Mouse (Mus musculus): Measurements from ENCODE around the gene H2-Q2. TPM values are rescaled to one million over a fixed set of nuclear protein-coding genes. Genes with fewer than 3 reads are reported as not detected.
A peak's percentile ranks its signal among the peaks of the same experiment; 100 is the strongest.
"Not testable (repeated sequence)": the region's sequence is repeated elsewhere in the genome, so short reads cannot be mapped to it uniquely, and the experiment has no call there.

H2-Q2 gene
- polyA plus RNA-seq, 1 experiment from 2014 or later, result 1.3 TPM

DNA sequence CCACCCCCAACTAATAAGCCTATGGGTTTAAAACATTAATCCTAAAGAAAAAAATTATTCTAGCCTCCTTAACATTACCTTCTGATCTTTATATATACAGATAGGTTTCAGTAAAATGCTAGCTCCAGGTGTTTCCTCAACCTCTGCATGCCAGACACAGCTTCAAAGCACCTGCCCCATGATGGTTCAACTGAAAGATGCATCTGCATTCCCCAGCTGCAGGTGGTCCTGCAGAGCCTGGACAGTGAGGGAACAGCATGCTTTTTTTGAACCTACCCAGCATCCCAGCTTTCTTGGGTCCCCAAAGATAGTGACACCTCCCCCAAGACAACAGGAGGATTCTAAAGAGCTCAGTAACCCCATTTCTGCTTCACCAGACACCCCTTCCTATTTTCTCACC, 23.4 kb upstream of the H2-Q2 start:
- ATAC-seq (ENCODE audit: insufficient read depth, low FRiP score, low TSS enrichment) (no peak), DNase-seq (ENCODE audit: low spot score) (no peak)
- Histone ChIP-seq H3K4me3 (ENCODE audit: low read depth, low read length) (no peak overlapping the region), H3K27me3 (ENCODE audit: control insufficient read depth, insufficient read depth, low read length) (peaks cover 20% of the 10 kb centered on the region), H3K9me3 (ENCODE audit: control insufficient read depth, low read length) (no peaks in the 10 kb centered on the region), H3K4me1 (ENCODE audit: control insufficient read depth, insufficient read depth, low read length) (0 out of 2 replicates have a peak, but pooled peaks cover 3% of the 10 kb centered on the region), H3K4me2 (ENCODE audit: low read depth) (no peak overlapping the region), H3K36me3 (ENCODE audit: control insufficient read depth, insufficient read depth, low read length) (no peaks in the 10 kb centered on the region), H3K9ac (ENCODE audit: low read length) (no peak overlapping the region), H3K27ac (ENCODE audit: low read depth, low read length) (no peak overlapping the region)

- ATAC-seq (ENCODE audit: insufficient read depth, low FRiP score, low TSS enrichment) (no peak), DNase-seq (ENCODE audit: low spot score) (no peak)
- H3K27me3 ChIP-seq (ENCODE audit: control insufficient read depth, insufficient read depth, low read length), result peaks cover 20% of the 10 kb centered on the region
Observed at GRCm38 (mm10) chr17:35320327-35321081, 21.5 kb upstream of the H2-Q2 start, which contains the start of gene H2-Q1. TSS of gene H2-Q1 (plus strand) at chr17:35320405.

DNA sequence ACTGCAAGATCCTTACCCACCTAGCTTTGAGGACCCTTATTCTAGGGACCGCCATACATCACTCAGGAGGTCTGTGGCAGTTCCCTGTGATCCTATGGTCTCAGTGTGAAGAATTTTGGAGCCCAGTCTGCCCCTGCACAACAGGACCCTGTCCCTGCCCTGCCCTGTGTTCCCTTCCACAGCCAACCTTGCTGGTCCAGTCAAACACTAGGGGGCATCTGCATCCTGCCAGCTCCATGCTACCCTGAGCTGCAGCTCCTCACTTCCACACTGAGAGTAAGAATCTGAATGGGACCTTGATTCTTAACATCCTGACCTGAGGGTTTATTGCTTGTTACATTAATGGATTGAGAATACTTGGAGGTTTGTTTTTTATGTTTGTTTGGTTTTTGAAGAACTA, 16.9 kb upstream of the H2-Q2 start:
- H3K9me3 ChIP-seq (ENCODE audit: control insufficient read depth, low read length); DNase-seq (ENCODE audit: low spot score); H3K4me1 ChIP-seq (ENCODE audit: control insufficient read depth, insufficient read depth, low read length); H3K4me2 ChIP-seq (ENCODE audit: low read depth); H3K9ac ChIP-seq (ENCODE audit: low read length); H3K27ac ChIP-seq (ENCODE audit: low read depth, low read length); H3K36me3 ChIP-seq (ENCODE audit: control insufficient read depth, insufficient read depth, low read length); H3K4me3 ChIP-seq (ENCODE audit: low read depth, low read length); ATAC-seq (ENCODE audit: insufficient read depth, low FRiP score, low TSS enrichment): not testable (repeated sequence)
- WGBS, result 42% methylated on average over 1 of the region's 1 CpGs
- peaks cover 12% of the 10 kb centered on the region for H3K27me3 ChIP-seq (ENCODE audit: control insufficient read depth, insufficient read depth, low read length)

More at GRCm38 (mm10) chr17:35320327-35321081, 21.5 kb upstream of the H2-Q2 start, which contains the start of gene H2-Q1:
- Histone ChIP-seq H3K9me3 (ENCODE audit: control insufficient read depth, low read length) (no peaks in the 10 kb centered on the region), H3K4me2 (ENCODE audit: low read depth) (peak within 1 kb of the TSS; percentile 52), H3K9ac (ENCODE audit: low read length) (peak within 1 kb of the TSS; percentile 29; the same call in 1 of the 2 replicates), H3K36me3 (ENCODE audit: control insufficient read depth, insufficient read depth, low read length) (no peaks in the 10 kb centered on the region), H3K27ac (ENCODE audit: low read depth, low read length) (no peak within 1 kb of the TSS), H3K4me3 (ENCODE audit: low read depth, low read length) (peak within 1 kb of the TSS; percentile 28), H3K4me1 (ENCODE audit: control insufficient read depth, insufficient read depth, low read length) (0 out of 2 replicates have a peak, but pooled peaks cover 3% of the 10 kb centered on the region)
- under 1% methylated on average over 51 of the region's 55 CpGs for WGBS

- not testable (repeated sequence) for H3K36me3 ChIP-seq (ENCODE audit: control insufficient read depth, insufficient read depth, low read length); H3K9ac ChIP-seq (ENCODE audit: low read length); H3K27ac ChIP-seq (ENCODE audit: low read depth, low read length); H3K9me3 ChIP-seq (ENCODE audit: control insufficient read depth, low read length); H3K4me1 ChIP-seq (ENCODE audit: control insufficient read depth, insufficient read depth, low read length); H3K4me2 ChIP-seq (ENCODE audit: low read depth); DNase-seq (ENCODE audit: low spot score); ATAC-seq (ENCODE audit: insufficient read depth, low FRiP score, low TSS enrichment); H3K4me3 ChIP-seq (ENCODE audit: low read depth, low read length); H3K27me3 ChIP-seq (ENCODE audit: control insufficient read depth, insufficient read depth, low read length)
Observed at GRCm38 (mm10) chr17:35326000-35326399, 16.0 kb upstream of the H2-Q2 start.

GRCm38 (mm10) chr17:35329714-35330113, 12.3 kb upstream of the H2-Q2 start:
- H3K36me3 ChIP-seq (ENCODE audit: control insufficient read depth, insufficient read depth, low read length), result not testable (repeated sequence)

GRCm38 (mm10) chr17:35331546-35331945, 10.5 kb upstream of the H2-Q2 start:
- not testable (repeated sequence) for H3K27ac ChIP-seq (ENCODE audit: low read depth, low read length); H3K4me3 ChIP-seq (ENCODE audit: low read depth, low read length); DNase-seq (ENCODE audit: low spot score); H3K4me2 ChIP-seq (ENCODE audit: low read depth); ATAC-seq (ENCODE audit: insufficient read depth, low FRiP score, low TSS enrichment); H3K9ac ChIP-seq (ENCODE audit: low read length); H3K4me1 ChIP-seq (ENCODE audit: control insufficient read depth, insufficient read depth, low read length); H3K27me3 ChIP-seq (ENCODE audit: control insufficient read depth, insufficient read depth, low read length); H3K9me3 ChIP-seq (ENCODE audit: control insufficient read depth, low read length); H3K36me3 ChIP-seq (ENCODE audit: control insufficient read depth, insufficient read depth, low read length)
- WGBS, result 72% methylated on average over 6 of the region's 6 CpGs

More at GRCm38 (mm10) chr17:35329714-35330113, 12.3 kb upstream of the H2-Q2 start:
- H3K4me2 ChIP-seq (ENCODE audit: low read depth); H3K9me3 ChIP-seq (ENCODE audit: control insufficient read depth, low read length); H3K4me1 ChIP-seq (ENCODE audit: control insufficient read depth, insufficient read depth, low read length); H3K27ac ChIP-seq (ENCODE audit: low read depth, low read length); ATAC-seq (ENCODE audit: insufficient read depth, low FRiP score, low TSS enrichment); H3K27me3 ChIP-seq (ENCODE audit: control insufficient read depth, insufficient read depth, low read length); H3K4me3 ChIP-seq (ENCODE audit: low read depth, low read length); H3K9ac ChIP-seq (ENCODE audit: low read length); DNase-seq (ENCODE audit: low spot score): not testable (repeated sequence)
- 56% methylated on average over 3 of the region's 3 CpGs for WGBS

DNA sequence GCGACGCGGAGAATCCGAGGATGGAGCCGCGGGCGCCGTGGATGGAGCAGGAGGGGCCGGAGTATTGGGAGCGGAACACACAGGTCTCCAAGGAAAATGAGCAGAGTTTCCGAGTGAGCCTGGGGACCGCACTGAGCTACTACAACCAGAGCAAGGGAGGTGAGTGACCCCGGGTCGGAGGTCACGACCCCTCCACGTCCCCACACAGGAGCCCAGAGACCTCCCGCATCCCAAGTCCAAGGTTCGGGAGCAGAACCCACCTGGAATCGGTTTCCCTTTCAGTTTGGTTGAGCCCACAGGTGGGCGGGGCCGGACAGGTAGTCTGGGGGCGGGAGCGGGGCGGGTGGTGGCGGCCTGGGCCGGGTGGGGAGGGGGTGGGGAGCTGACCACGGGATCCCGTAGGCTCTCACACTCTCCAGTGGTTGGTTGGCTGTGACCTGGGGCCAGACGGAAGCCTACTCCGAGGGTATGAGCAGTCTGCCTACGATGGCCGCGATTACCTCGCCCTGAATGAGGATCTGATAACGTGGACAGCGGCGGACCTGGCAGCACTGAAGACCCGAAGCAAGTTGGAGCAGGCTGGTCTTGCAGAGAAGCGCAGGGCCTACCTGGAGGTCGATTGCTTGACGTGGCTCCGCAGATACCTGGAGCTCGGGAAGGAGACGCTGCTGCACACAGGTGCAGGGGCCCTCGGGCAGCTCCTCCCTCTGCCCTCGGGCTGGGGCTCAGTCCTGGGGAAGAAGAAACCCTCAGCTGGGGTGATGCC, 852 bp downstream of the H2-Q2 start:
- Histone ChIP-seq H3K36me3 (ENCODE audit: control insufficient read depth, insufficient read depth, low read length) (no peaks in the 10 kb centered on the region), H3K27ac (ENCODE audit: low read depth, low read length) (no peak overlapping the region), H3K4me3 (ENCODE audit: low read depth, low read length) (peak overlapping the region; percentile 34), H3K9me3 (ENCODE audit: control insufficient read depth, low read length) (no peaks in the 10 kb centered on the region), H3K27me3 (ENCODE audit: control insufficient read depth, insufficient read depth, low read length) (peaks cover 22% of the 10 kb centered on the region), H3K4me2 (ENCODE audit: low read depth) (peak overlapping the region; percentile 63), H3K4me1 (ENCODE audit: control insufficient read depth, insufficient read depth, low read length) (peaks cover 4% of the 10 kb centered on the region), H3K9ac (ENCODE audit: low read length) (0 out of 2 replicates have a peak overlapping the region, but pooled peaks have one; percentile 44)
- 3% methylated on average over 41 of the region's 46 CpGs for WGBS
- no peak for ATAC-seq (ENCODE audit: insufficient read depth, low FRiP score, low TSS enrichment)
- DNase-seq (ENCODE audit: low spot score), result peak; percentile 23

DNA sequence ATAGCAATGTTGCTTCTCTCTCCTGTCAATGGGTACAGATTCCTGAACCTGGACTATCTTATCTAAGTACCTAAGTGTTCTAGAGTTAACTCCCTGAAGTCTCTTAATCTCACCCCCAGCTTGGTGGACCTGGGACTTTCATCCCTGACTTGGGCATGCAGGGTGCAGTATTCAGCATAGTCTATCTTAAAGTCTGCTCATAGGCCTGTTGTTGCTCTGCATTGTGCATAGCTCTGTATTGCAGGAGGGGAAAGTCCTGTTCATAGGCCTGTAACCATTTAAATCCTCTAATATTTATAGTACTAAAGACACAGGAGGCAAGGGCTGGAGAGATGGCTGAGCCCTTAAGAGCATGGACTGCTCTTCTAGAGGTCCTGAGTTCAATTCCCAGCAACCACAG, 5.6 kb downstream of the H2-Q2 start:
- not testable (repeated sequence) for ATAC-seq (ENCODE audit: insufficient read depth, low FRiP score, low TSS enrichment); H3K27me3 ChIP-seq (ENCODE audit: control insufficient read depth, insufficient read depth, low read length); DNase-seq (ENCODE audit: low spot score); H3K4me2 ChIP-seq (ENCODE audit: low read depth); H3K27ac ChIP-seq (ENCODE audit: low read depth, low read length); H3K36me3 ChIP-seq (ENCODE audit: control insufficient read depth, insufficient read depth, low read length); H3K4me3 ChIP-seq (ENCODE audit: low read depth, low read length); H3K9ac ChIP-seq (ENCODE audit: low read length); H3K4me1 ChIP-seq (ENCODE audit: control insufficient read depth, insufficient read depth, low read length); H3K9me3 ChIP-seq (ENCODE audit: control insufficient read depth, low read length)
